Mouse (Mus musculus) embryonic facial prominence, embryonic 14.5 days (tissue): Measurements from ENCODE around the gene Tfam. TPM values are rescaled to one million over a fixed set of nuclear protein-coding genes. Genes with fewer than 3 reads are reported as not detected.

ENCODE experiments used
- ATAC-seq: fragments of 200-750 bp; cut with Nextera tagmentation; 2 replicates; pipeline ENCODE4 v1.8.0; 2017; ENCODE audit warnings: low read depth, moderate number of reproducible peaks, moderate TSS enrichment
- DNase-seq: peaks from one replicate; pipeline ENCODE4 v3.0.0-alpha.2; 2015; ENCODE audit warnings: low spot score
- H3K27ac ChIP-seq: fragments of 300-500 bp; sonication (generic); replicated peaks from 2 replicates; pipeline ENCODE4 v1.5.1; 2014; ENCODE audit warnings: low read depth, mild to moderate bottlenecking, low read length, moderate library complexity
- H3K27me3 ChIP-seq: fragments of 300-500 bp; sonication (generic); replicated peaks from 2 replicates; pipeline ENCODE4 v1.6.1; 2014; ENCODE audit warnings: low read length; ENCODE audit not compliant: control insufficient read depth, insufficient read depth
- H3K36me3 ChIP-seq: fragments of 300-500 bp; sonication (generic); 2 replicates; pipeline ENCODE4 v1.6.1; 2014; ENCODE audit warnings: low read length, mixed read lengths; ENCODE audit not compliant: control insufficient read depth, insufficient read depth
- H3K4me1 ChIP-seq: fragments of 300-500 bp; sonication (generic); 2 replicates; pipeline ENCODE4 v1.6.1; 2014; ENCODE audit warnings: antibody characterized with exemption, low read length; ENCODE audit not compliant: control insufficient read depth, insufficient read depth
- H3K4me2 ChIP-seq: fragments of 300-500 bp; sonication (generic); 2 replicates; pipeline ENCODE4 v1.6.1; 2014; ENCODE audit warnings: low read depth, mild to moderate bottlenecking, low read length, moderate library complexity, mixed read lengths
- H3K4me3 ChIP-seq: fragments of 300-500 bp; sonication (generic); 2 replicates; pipeline ENCODE4 v1.5.1; 2014; ENCODE audit warnings: low read depth, mild to moderate bottlenecking, low read length
- H3K9ac ChIP-seq: fragments of 300-500 bp; sonication (generic); 2 replicates; pipeline ENCODE4 v1.6.1; 2014; ENCODE audit warnings: low read depth, mild to moderate bottlenecking, low read length, moderate library complexity, mixed read lengths
- H3K9me3 ChIP-seq: fragments of 300-500 bp; sonication (generic); 2 replicates; pipeline ENCODE4 v1.6.1; 2016; ENCODE audit warnings: low read length; ENCODE audit not compliant: control insufficient read depth
- WGBS: fragments of 180-500 bp; shearing (Covaris S2); extraction: QIAGEN DNeasy Blood & Tissue Kit; methylation state at CpG from one replicate; pipeline ENCODE4 v1.1.7; 2014; 5-methylcytosine and 5-hydroxymethylcytosine counted together
- polyA plus RNA-seq: library from polyadenylated mRNA; unstranded; fragments of >200 nt; fragmentation: Nextera tagmentation; extraction: Ambion mirVana; gene quantifications from 2 replicates; pipeline ENCODE4 v1.2.1, GENCODE M21; 2014

Gene Tfam
- polyA plus RNA-seq, 1 experiment from 2014 or later: 56.5 TPM

GRCm38 (mm10) chr10:71246956-71247355 lies 8.9 kb upstream of the Tfam start:
- H3K9ac ChIP-seq: no peak overlapping the region
- no peaks in the 10 kb centered on the region for H3K27me3 ChIP-seq
- no peak overlapping the region for H3K4me2 ChIP-seq
- 45% methylated on average over 7 of the region's 7 CpGs for WGBS
- no peak for ATAC-seq
- H3K27ac ChIP-seq: no peak overlapping the region
- no peak for DNase-seq
- H3K4me1 ChIP-seq: no peaks in the 10 kb centered on the region
- no peak overlapping the region for H3K4me3 ChIP-seq
- H3K9me3 ChIP-seq: no peaks in the 10 kb centered on the region
- H3K36me3 ChIP-seq: no peaks in the 10 kb centered on the region

DNA sequence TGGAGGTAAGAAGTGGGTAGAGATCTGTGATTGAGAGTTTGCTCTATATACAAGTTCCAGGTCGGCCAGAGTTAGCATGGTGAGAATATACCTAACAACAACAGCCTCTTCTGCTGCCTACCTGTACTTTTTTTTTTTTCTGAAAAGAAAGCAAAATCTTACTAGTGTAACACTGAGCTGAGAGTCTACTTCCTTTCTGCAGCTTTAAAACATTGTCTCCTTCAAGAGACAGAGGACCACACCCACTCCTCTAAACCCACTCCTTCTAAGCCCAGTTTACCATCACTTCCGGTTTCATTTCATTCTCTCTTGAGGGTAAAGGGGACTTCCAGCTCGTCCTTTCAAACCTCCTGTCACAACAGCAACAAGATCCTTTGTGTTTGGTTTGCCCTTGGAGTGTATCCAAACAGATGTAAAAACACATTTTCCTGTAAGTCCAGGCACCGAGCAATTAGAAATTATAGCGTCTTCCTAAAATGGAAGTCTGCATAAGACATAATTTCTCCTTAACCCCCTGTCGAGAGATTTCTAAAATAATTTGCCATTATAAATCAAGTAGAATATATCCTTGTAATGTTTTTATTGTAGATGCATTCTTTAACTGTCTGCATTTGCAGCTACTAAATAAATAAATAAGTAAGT lies 1.5 kb upstream of the Tfam start:
- H3K27me3 ChIP-seq: no peaks in the 10 kb centered on the region
- no peak overlapping the region for H3K9ac ChIP-seq
- H3K4me2 ChIP-seq: no peak overlapping the region
- no peaks in the 10 kb centered on the region for H3K9me3 ChIP-seq
- no peak overlapping the region for H3K27ac ChIP-seq
- H3K36me3 ChIP-seq: peaks cover 8% of the 10 kb centered on the region
- DNase-seq: peak; percentile 26
- peaks cover 5% of the 10 kb centered on the region; the same call in 1 of the 2 replicates for H3K4me1 ChIP-seq
- H3K4me3 ChIP-seq: no peak overlapping the region
- 52% methylated on average over 6 of the region's 6 CpGs for WGBS
- ATAC-seq: no peak

GRCm38 (mm10) chr10:71237516-71238239 lies 402 bp downstream of the Tfam start:
- Histone ChIP-seq H3K36me3 (peaks cover 27% of the 10 kb centered on the region), H3K4me1 (peaks cover 5% of the 10 kb centered on the region; the same call in 1 of the 2 replicates), H3K9me3 (no peaks in the 10 kb centered on the region), H3K4me3 (peak overlapping the region; percentile 91), H3K27me3 (no peaks in the 10 kb centered on the region), H3K4me2 (peak overlapping the region; percentile 64), H3K9ac (peak overlapping the region; percentile 90), H3K27ac (peak overlapping the region; percentile 21)
- DNase-seq: peak; percentile 97
- ATAC-seq: peak; percentile 99
- under 1% methylated on average over 49 of the region's 68 CpGs for WGBS

- no peak overlapping the region for H3K4me2 ChIP-seq
- no peaks in the 10 kb centered on the region for H3K9me3 ChIP-seq
- no peak overlapping the region for H3K4me3 ChIP-seq
- H3K9ac ChIP-seq: no peak overlapping the region
- ATAC-seq (no peak), DNase-seq (no peak)
- peaks cover 5% of the 10 kb centered on the region; the same call in 1 of the 2 replicates for H3K4me1 ChIP-seq
- H3K36me3 ChIP-seq: peaks cover 56% of the 10 kb centered on the region
- H3K27ac ChIP-seq: no peak overlapping the region
- WGBS: 94% methylated on average over 8 of the region's 8 CpGs
- no peaks in the 10 kb centered on the region for H3K27me3 ChIP-seq
These were observed 4.0 kb downstream of the Tfam start for GRCm38 (mm10) chr10:71234071-71234470.

GRCm38 (mm10) chr10:71225894-71226293 lies 12.2 kb downstream of the Tfam start:
- ATAC-seq (no peak), DNase-seq (peak; percentile 72)
- H3K9ac ChIP-seq: no peak overlapping the region
- 33% methylated on average over 7 of the region's 7 CpGs for WGBS
- H3K4me3 ChIP-seq: no peak overlapping the region
- H3K27me3 ChIP-seq: no peaks in the 10 kb centered on the region
- H3K27ac ChIP-seq: no peak overlapping the region
- H3K9me3 ChIP-seq: no peaks in the 10 kb centered on the region
- H3K4me1 ChIP-seq: no peaks in the 10 kb centered on the region
- H3K36me3 ChIP-seq: peaks cover 58% of the 10 kb centered on the region
- H3K4me2 ChIP-seq: no peak overlapping the region

DNA sequence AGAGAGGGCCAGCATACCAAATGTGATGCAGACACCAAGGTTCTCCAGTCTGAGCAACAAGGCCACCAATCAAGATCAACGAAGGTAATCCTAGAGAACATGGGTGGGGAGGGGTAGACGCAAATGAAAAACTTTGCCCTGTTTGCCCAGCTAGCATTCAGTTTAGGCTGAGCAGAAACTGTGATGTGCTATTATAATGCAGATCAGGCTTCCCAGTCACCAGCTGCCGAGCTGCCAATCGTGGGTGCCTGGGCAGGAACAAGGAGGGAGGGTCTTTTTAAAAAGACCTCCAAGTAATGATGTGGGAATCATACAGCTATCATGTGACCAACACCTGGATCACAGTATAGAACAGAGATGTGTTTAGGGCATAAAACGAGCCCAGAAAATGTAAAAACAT lies 15.0 kb downstream of the Tfam start:
- ATAC-seq (no peak), DNase-seq (no peak)
- no peak overlapping the region for H3K27ac ChIP-seq
- no peak overlapping the region for H3K4me3 ChIP-seq
- no peaks in the 10 kb centered on the region for H3K4me1 ChIP-seq
- peaks cover 34% of the 10 kb centered on the region for H3K36me3 ChIP-seq
- no peaks in the 10 kb centered on the region for H3K9me3 ChIP-seq
- 80% methylated on average over 5 of the region's 5 CpGs for WGBS
- no peak overlapping the region for H3K4me2 ChIP-seq
- no peak overlapping the region for H3K9ac ChIP-seq
- H3K27me3 ChIP-seq: no peaks in the 10 kb centered on the region

DNA sequence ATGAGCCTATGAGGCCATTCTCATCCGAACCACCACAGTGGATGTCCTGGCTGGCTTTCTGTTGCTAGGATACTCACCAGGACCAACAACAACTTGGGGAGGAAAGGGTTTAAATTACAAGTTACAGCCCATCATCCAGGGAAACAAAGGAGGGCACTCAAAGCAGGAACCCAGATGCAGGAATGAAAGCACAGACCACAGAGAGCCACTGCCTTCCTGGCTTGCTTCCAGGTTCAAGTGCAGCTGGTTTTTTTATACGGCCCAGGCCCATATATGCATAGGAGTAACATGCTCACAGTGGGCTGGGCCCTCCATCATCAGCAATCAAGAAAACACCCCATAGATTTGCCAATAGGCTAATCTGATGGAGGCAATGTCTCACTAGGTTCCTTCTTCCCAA lies 15.4 kb downstream of the Tfam start:
- Histone ChIP-seq H3K9ac (no peak overlapping the region), H3K4me1 (no peaks in the 10 kb centered on the region), H3K4me3 (no peak overlapping the region), H3K9me3 (no peaks in the 10 kb centered on the region), H3K4me2 (no peak overlapping the region), H3K27me3 (no peaks in the 10 kb centered on the region), H3K27ac (no peak overlapping the region), H3K36me3 (peaks cover 31% of the 10 kb centered on the region)
- DNase-seq (no peak), ATAC-seq (no peak)
- 74% methylated on average over 2 of the region's 2 CpGs for WGBS

- no peaks in the 10 kb centered on the region for H3K9me3 ChIP-seq
- DNase-seq: peak; percentile 84
- no peaks in the 10 kb centered on the region; the same call in 1 of the 2 replicates for H3K36me3 ChIP-seq
- no peaks in the 10 kb centered on the region for H3K27me3 ChIP-seq
- H3K4me3 ChIP-seq: no peak overlapping the region
- H3K4me1 ChIP-seq: no peaks in the 10 kb centered on the region
- no peak overlapping the region for H3K4me2 ChIP-seq
- H3K9ac ChIP-seq: no peak overlapping the region
- peak; percentile 85 for ATAC-seq
- 12% methylated on average over 8 of the region's 8 CpGs for WGBS
- no peak overlapping the region for H3K27ac ChIP-seq
These were observed 19.7 kb downstream of the Tfam start for GRCm38 (mm10) chr10:71218228-71218892.
